Mouse (Mus musculus) kidney, embryonic 16.5 days (tissue): ENCODE measurements at regions not wholly inside any gene's neighbourhood (a gene's known extent, or its start where the extent isn't known, plus 50 kb on each side); places are given as distances from the start of the nearest gene placed in this dataset.

Experiments
- ATAC-seq: fragments of 200-750 bp; cut with Nextera tagmentation; 2 replicates; pipeline ENCODE4 v1.8.0; 2017; ENCODE audit warnings: moderate TSS enrichment; ENCODE audit not compliant: low FRiP score, low TSS enrichment
- H3K27ac ChIP-seq: fragments of 300-500 bp; sonication (generic); 2 replicates; pipeline ENCODE4 v1.5.1; 2014; ENCODE audit warnings: low read length
- H3K27me3 ChIP-seq: fragments of 300-500 bp; sonication (generic); 2 replicates; pipeline ENCODE4 v1.6.1; 2014; ENCODE audit warnings: low read length, control low read depth, mixed read lengths; ENCODE audit not compliant: insufficient read depth
- H3K36me3 ChIP-seq: fragments of 300-500 bp; sonication (generic); 2 replicates; pipeline ENCODE4 v1.6.1; 2014; ENCODE audit warnings: low read length, control low read depth, mixed read lengths; ENCODE audit not compliant: insufficient read depth
- H3K4me1 ChIP-seq: fragments of 300-500 bp; sonication (generic); 2 replicates; pipeline ENCODE4 v1.6.1; 2014; ENCODE audit warnings: low read length, control low read depth, mixed read lengths; ENCODE audit not compliant: insufficient read depth
- H3K4me2 ChIP-seq: fragments of 300-500 bp; sonication (generic); replicated peaks from 2 replicates; pipeline ENCODE4 v1.6.1; 2014; ENCODE audit warnings: low read depth, low read length
- H3K4me3 ChIP-seq: fragments of 300-500 bp; sonication (generic); 2 replicates; pipeline ENCODE4 v1.5.1; 2014; ENCODE audit warnings: mild to moderate bottlenecking, low read length
- H3K9ac ChIP-seq: fragments of 300-500 bp; sonication (generic); replicated peaks from 2 replicates; pipeline ENCODE4 v1.6.1; 2014; ENCODE audit warnings: low read length
- H3K9me3 ChIP-seq: fragments of 300-500 bp; sonication (generic); 2 replicates; pipeline ENCODE4 v1.6.1; 2016; ENCODE audit warnings: low read length, control low read depth
- whole genome bisulfite sequencing: fragments of 180-500 bp; shearing (Covaris S2); extraction: QIAGEN DNeasy Blood & Tissue Kit; methylation state at CpG from one replicate; pipeline ENCODE4 v1.1.7; 2014; 5-methylcytosine and 5-hydroxymethylcytosine counted together

GRCm38 (mm10) chr8:87105106-87105505 is 220.0 kb upstream of the N4bp1 start:
- no peak for ATAC-seq
- Histone ChIP-seq H3K36me3 (no peaks in the 10 kb centered on the region), H3K27ac (no peak overlapping the region), H3K4me3 (no peak overlapping the region), H3K9ac (no peak overlapping the region), H3K4me2 (no peak overlapping the region), H3K4me1 (0 out of 2 replicates have a peak, but pooled peaks cover 4% of the 10 kb centered on the region), H3K27me3 (no peaks in the 10 kb centered on the region), H3K9me3 (no peaks in the 10 kb centered on the region)
- WGBS = 38% methylated on average over 7 of the region's 7 CpGs

- no peak for ATAC-seq
- Histone ChIP-seq H3K9ac (no peak overlapping the region), H3K27ac (no peak overlapping the region), H3K36me3 (no peaks in the 10 kb centered on the region), H3K4me3 (no peak overlapping the region), H3K9me3 (no peaks in the 10 kb centered on the region), H3K4me2 (no peak overlapping the region), H3K4me1 (no peaks in the 10 kb centered on the region), H3K27me3 (no peaks in the 10 kb centered on the region)
- WGBS = 41% methylated on average over 2 of the region's 2 CpGs
Measured at GRCm38 (mm10) chr8:87095211-87095610, 210.2 kb upstream of the N4bp1 start.

GRCm38 (mm10) chr8:87094685-87095084 is 209.6 kb upstream of the N4bp1 start:
- no peak for ATAC-seq
- no peaks in the 10 kb centered on the region for H3K36me3 ChIP-seq
- H3K4me1 ChIP-seq = no peaks in the 10 kb centered on the region
- H3K9ac ChIP-seq = no peak overlapping the region
- no peak overlapping the region for H3K4me3 ChIP-seq
- no peak overlapping the region for H3K4me2 ChIP-seq
- H3K27me3 ChIP-seq = no peaks in the 10 kb centered on the region
- H3K9me3 ChIP-seq = no peaks in the 10 kb centered on the region
- 70% methylated on average over 4 of the region's 4 CpGs for WGBS
- H3K27ac ChIP-seq = no peak overlapping the region

- no peaks in the 10 kb centered on the region for H3K9me3 ChIP-seq
- no peaks in the 10 kb centered on the region for H3K4me1 ChIP-seq
- no peak for ATAC-seq
- H3K36me3 ChIP-seq = no peaks in the 10 kb centered on the region
- H3K4me3 ChIP-seq = no peak overlapping the region
- H3K27me3 ChIP-seq = no peaks in the 10 kb centered on the region
- H3K9ac ChIP-seq = no peak overlapping the region
- H3K4me2 ChIP-seq = no peak overlapping the region
- WGBS = 63% methylated on average over 10 of the region's 10 CpGs
- no peak overlapping the region for H3K27ac ChIP-seq
Measured at GRCm38 (mm10) chr8:87093716-87094115, 208.7 kb upstream of the N4bp1 start.

GRCm38 (mm10) chr8:87093081-87093480 is 208.0 kb upstream of the N4bp1 start:
- no peak for ATAC-seq
- Histone ChIP-seq H3K4me1 (no peaks in the 10 kb centered on the region), H3K4me3 (no peak overlapping the region), H3K4me2 (no peak overlapping the region), H3K27me3 (no peaks in the 10 kb centered on the region), H3K9ac (no peak overlapping the region), H3K9me3 (no peaks in the 10 kb centered on the region), H3K27ac (no peak overlapping the region), H3K36me3 (no peaks in the 10 kb centered on the region)
- 60% methylated on average over 5 of the region's 5 CpGs for WGBS

GRCm38 (mm10) chr8:87087451-87088095 is 202.5 kb upstream of the N4bp1 start:
- Histone ChIP-seq H3K9me3 (no peaks in the 10 kb centered on the region), H3K27me3 (no peaks in the 10 kb centered on the region), H3K4me1 (no peaks in the 10 kb centered on the region), H3K4me2 (no peak overlapping the region), H3K4me3 (no peak overlapping the region), H3K27ac (no peak overlapping the region), H3K9ac (no peak overlapping the region), H3K36me3 (no peaks in the 10 kb centered on the region)
- WGBS = 47% methylated on average over 9 of the region's 9 CpGs
- no peak for ATAC-seq

- no peak overlapping the region for H3K9ac ChIP-seq
- H3K36me3 ChIP-seq = no peaks in the 10 kb centered on the region
- H3K27me3 ChIP-seq = no peaks in the 10 kb centered on the region
- no peak overlapping the region for H3K4me3 ChIP-seq
- H3K9me3 ChIP-seq = no peaks in the 10 kb centered on the region
- no peaks in the 10 kb centered on the region for H3K4me1 ChIP-seq
- H3K4me2 ChIP-seq = no peak overlapping the region
- H3K27ac ChIP-seq = no peak overlapping the region
- no peak for ATAC-seq
- 48% methylated on average over 6 of the region's 6 CpGs for WGBS
Measured at GRCm38 (mm10) chr8:87078260-87078659, 193.2 kb upstream of the N4bp1 start.

- H3K4me2 ChIP-seq = no peak overlapping the region
- H3K27me3 ChIP-seq = no peaks in the 10 kb centered on the region
- H3K9ac ChIP-seq = no peak overlapping the region
- H3K4me1 ChIP-seq = no peaks in the 10 kb centered on the region
- no peak overlapping the region for H3K27ac ChIP-seq
- no peak overlapping the region for H3K4me3 ChIP-seq
- ATAC-seq = no peak
- WGBS = 88% methylated on average over 4 of the region's 4 CpGs
- no peaks in the 10 kb centered on the region for H3K36me3 ChIP-seq
- H3K9me3 ChIP-seq = no peaks in the 10 kb centered on the region
Measured at GRCm38 (mm10) chr8:87075921-87076320, 190.9 kb upstream of the N4bp1 start.

GRCm38 (mm10) chr8:87071224-87071623 is 186.2 kb upstream of the N4bp1 start:
- no peak overlapping the region for H3K4me3 ChIP-seq
- H3K4me1 ChIP-seq = no peaks in the 10 kb centered on the region
- no peaks in the 10 kb centered on the region for H3K27me3 ChIP-seq
- no peak overlapping the region for H3K9ac ChIP-seq
- no peak overlapping the region for H3K27ac ChIP-seq
- no peaks in the 10 kb centered on the region for H3K9me3 ChIP-seq
- no peak overlapping the region for H3K4me2 ChIP-seq
- H3K36me3 ChIP-seq = no peaks in the 10 kb centered on the region
- ATAC-seq = no peak

GRCm38 (mm10) chr8:87067106-87067505 is 182.0 kb upstream of the N4bp1 start:
- peaks cover 3% of the 10 kb centered on the region; the same call in 1 of the 2 replicates for H3K4me1 ChIP-seq
- no peak for ATAC-seq
- no peaks in the 10 kb centered on the region for H3K9me3 ChIP-seq
- H3K9ac ChIP-seq = no peak overlapping the region
- H3K27ac ChIP-seq = no peak overlapping the region
- no peaks in the 10 kb centered on the region for H3K27me3 ChIP-seq
- no peak overlapping the region for H3K4me2 ChIP-seq
- no peak overlapping the region for H3K4me3 ChIP-seq
- H3K36me3 ChIP-seq = no peaks in the 10 kb centered on the region
